Mouse (Mus musculus) telencephalon, adult 2 months (tissue): Measurements from ENCODE around the gene Pla2g4e.
A peak's percentile ranks its signal among the peaks of the same experiment; 100 is the strongest.
"Not testable (repeated sequence)": the region's sequence is repeated elsewhere in the genome, so short reads cannot be mapped to it uniquely, and the experiment has no call there.

Experiments
- DNase-seq: peaks from one replicate; pipeline ENCODE4 v3.0.0-alpha.2; 2011; ENCODE audit warnings: low read depth, low spot score

The Pla2g4e gene

GRCm38 (mm10) chr2:120244679-120245420 is at the start of gene Pla2g4e:
TSS of gene Pla2g4e (minus strand) at chr2:120245335.
- DNase-seq, result peak; percentile 76

- no peak for DNase-seq
Observed at GRCm38 (mm10) chr2:120291471-120292078, 46.4 kb upstream of the Pla2g4e start.

DNA sequence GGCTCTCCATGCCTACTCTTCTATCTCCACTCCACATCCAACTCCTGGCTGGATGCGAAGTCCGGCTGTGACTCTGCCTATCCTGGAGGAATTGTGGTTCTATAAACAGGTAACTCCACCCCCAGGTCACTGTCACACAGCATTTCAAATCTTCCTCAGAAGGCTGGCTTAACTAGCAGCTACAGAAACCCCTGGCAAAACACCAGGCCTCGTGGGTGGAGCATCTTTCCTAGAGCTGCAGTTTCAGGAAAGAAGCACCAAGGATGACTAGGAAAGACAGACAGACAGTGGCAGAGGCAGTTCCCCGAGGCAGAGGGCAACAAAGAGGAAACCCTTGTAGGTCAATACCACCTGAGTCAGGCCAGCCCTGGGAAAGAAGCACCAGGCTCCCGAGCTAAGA is 43.9 kb upstream of the Pla2g4e start, which contains the start of gene Pla2g4d:
Gene Pla2g4d (minus strand): TSS at position 203 of the 400 bp plus-strand sequence.
- DNase-seq, result no peak

DNA sequence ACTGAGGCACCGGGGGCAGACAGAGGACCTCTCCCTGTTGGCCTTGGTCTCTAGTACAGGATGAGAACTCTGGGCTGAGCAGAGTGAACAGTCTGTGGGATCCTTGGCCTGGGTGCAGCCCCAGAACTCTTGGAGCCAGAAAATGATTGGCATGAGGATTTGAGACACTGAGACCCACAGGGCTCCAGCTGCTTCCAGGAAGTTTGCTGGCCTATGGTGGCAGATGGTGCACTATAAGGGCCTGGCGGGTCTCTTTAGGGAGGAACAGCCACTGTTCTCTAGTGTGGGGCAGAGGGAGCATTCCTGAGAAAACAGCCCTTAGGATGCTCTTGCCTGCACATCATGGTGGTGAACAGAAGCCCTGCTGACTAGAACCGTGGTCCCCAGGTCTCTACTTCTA is 43.3 kb upstream of the Pla2g4e start:
- no peak for DNase-seq

- DNase-seq, result no peak
Observed at GRCm38 (mm10) chr2:120285639-120286038, 40.5 kb upstream of the Pla2g4e start.

DNA sequence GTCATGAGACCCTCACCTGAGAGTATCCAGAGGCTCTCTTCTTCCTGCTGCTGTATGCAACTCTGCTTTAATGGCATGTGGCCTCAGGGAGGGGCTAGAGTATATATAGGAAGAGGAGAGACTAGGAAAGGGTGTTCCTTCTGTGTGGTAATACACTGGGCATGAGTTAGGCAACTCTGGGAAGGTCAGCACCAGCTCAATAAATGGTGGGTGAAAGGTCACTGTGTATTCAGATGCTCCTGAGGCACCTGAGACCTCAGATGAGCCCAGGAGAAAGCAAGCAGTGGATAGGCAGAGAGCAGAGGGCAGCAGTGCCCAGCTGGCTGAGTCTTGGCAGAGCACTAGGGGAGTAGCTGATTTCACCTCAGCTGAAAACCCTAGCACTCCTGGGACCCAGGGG is 39.6 kb upstream of the Pla2g4e start:
- DNase-seq, result no peak

- DNase-seq, result no peak
Observed at GRCm38 (mm10) chr2:120284094-120284493, 39.0 kb upstream of the Pla2g4e start.

DNA sequence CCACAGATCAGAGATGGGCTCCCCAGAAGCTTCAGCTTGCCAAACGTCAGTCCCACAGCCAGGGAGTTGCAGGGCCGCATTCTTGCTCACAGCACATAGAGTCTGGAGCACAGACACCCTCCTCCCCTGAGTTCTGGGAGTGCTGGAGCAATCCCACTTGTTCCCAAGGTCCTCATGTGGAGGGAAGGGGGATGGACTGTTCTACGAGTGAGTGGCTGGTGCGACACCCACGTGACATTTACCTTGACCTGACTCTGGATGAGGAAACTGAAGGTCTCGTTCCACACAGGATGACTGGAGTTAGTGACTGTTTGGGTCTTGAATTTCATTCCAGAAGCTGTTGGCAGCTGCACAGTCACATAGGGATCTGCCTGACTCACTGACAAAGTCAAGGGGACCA is 38.4 kb upstream of the Pla2g4e start:
- DNase-seq, result no peak

DNA sequence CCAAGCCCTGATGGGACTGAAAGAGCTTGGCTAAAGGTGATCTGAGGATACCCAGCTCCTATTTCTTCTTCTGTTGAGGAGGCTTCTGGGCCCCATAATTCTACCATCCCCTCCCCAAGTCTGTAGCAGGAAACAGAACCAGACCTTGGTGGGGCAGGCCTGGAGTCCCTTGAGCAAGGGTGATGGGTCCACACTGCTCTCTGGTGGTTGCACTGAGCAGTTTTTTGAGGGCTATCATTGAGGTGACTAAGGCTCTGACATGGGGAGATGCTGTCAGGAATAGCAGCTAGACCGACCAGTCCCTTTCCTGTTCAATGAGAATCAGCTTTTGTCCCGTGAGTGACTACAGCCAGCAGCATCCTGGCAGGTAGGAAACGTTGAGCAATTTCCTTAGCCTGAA is 36.1 kb upstream of the Pla2g4e start:
- no peak for DNase-seq

- DNase-seq, result no peak
Observed at GRCm38 (mm10) chr2:120279961-120280360, 34.8 kb upstream of the Pla2g4e start.

GRCm38 (mm10) chr2:120276951-120277350 is 31.8 kb upstream of the Pla2g4e start:
- DNase-seq, result no peak

DNA sequence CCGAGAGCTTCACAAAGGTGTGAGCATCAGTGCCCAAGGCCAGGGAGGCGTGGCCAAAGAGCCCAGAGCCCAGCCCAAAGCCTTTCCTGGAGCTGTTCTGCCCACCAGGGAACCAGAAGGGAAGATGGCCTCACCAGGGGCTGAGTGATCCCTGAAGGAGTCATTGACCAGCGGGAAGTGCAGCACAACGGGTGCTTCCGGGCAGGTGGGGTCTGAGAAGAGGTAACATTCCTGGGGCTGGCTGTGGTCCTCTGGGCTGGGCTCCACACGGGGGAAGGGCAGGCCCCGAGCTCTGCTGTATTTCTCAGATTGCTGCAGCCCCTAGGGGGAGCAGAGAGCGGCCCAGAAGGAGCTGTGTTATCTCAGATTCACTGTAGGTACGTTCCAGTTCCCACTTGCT is 23.5 kb upstream of the Pla2g4e start:
- DNase-seq, result no peak

GRCm38 (mm10) chr2:120265523-120265922 is 20.4 kb upstream of the Pla2g4e start:
- DNase-seq, result no peak

GRCm38 (mm10) chr2:120264858-120265257 is 19.7 kb upstream of the Pla2g4e start:
- DNase-seq, result no peak

DNA sequence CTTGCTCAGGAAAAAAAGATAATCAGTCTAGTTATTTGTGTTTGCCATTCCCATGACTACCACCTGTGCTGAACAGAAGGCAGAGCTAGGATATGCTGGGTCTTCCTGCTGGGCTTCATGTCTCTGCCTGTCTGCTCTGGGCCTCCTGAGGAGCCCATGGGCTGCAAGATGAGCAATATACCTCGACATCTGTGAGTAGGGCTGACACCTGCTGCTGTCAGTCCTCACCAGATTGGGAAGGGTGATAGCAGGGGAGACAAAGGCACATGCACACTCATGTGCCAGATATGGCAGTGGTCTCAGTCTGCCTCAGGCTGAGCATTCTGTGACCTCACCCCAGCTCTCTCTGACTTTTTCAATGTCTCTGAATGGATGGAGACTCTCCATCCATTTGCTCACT is 17.7 kb upstream of the Pla2g4e start:
- DNase-seq, result no peak

DNA sequence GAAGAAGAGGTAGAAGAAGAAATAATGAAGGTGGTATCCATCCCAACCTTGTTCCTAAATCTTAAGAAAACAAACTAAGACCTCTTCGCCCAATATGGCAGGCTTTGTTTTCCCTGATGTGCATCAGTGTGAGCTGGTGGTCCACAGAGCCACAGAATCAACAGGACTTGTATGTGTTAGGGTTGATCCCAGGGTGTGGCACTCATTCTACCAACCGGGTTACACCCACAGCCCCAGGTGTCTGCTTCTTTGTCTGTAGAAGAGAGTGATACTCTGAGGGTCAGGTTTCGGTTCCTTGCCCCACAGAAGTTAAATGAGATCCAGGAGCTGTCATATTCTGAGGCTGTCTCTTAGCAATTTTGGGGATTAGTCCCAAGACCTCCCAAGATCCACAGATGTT is 16.2 kb upstream of the Pla2g4e start:
- DNase-seq, result no peak

DNA sequence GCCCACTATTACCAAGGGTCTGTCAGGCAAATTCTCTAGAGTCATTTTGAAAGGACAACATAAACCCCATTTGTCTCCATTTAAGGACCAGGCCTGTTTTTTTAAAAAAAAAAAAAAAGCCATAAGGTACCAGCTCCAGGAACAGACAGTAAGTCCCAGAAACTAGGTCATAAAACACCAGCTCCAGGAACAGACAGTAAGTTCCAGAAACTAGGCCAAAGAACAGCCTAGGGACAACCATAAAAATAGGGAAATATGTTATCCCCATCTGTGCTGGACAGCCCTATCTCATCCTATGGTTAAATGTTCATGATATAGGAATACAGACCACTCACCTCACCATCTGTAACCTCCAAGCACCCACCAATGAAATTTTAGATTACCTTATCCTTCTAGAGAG is 11.1 kb upstream of the Pla2g4e start:
- no peak for DNase-seq

DNA sequence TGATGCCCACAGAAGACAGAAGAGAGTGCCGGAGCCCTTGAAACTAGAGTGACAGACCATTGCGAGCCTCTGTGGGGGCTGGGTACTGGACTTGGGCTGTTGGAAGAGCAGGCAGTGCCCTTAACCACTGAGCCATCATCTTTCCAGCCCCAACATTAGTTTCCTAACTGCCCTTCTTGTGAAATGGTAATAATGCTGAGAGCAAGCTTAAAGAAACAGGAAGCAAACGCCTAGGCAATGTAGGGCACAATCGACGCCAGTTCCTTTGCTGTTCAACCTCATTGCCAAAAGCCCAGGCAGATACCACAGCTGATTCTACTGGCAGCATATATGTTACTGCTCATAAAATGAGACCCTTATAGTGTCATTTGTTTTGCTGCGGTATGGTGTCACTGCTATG is 7.5 kb upstream of the Pla2g4e start:
- DNase-seq, result no peak

DNA sequence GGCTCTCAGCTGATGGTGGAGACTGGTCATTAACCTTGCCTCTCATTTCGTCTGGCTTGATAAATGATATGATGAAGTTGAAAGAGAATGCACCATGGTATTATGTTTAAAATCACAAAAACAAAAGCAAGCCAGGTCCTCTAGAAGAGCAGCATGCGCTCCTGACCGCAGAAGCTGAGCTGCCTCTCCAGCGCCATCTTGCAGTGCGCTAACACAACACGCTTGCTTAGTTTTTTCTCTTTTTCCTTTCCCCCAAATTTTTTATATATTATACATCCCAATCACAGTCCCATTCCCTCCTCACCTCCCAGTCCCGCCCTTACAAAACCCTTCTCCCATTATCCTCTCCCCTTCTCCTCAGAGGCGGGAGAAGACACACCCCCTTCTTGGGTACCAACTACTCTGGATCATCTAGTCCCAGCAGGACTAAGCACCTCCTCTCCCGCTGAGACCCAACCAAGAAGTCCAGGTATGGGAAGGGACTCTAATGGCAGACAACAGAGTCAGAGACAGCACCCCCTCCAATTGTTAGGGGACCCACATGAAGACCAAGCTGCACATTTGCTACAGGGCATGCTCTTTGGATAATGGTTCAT is 384 bp upstream of the Pla2g4e start:
- no peak for DNase-seq

DNA sequence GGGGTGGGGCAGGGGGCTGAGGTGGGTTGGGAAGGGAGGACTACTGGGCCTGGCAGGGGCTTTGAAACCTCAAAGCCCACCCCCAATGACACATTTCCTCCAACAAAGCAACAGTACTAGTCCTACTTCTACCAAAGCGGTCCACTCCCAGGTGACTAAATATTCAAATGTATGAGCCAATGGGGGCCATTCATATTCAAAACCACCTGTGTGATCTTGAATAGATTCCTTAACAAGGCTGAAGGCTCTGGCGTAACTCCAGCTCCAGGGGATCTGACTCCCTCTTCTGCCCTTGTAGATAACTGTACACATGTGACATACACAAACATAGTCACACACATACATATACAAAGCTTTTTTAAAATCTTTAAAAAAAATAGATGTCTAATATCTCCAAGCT is 1.1 kb downstream of the Pla2g4e start:
- no peak for DNase-seq

- no peak for DNase-seq
Observed at GRCm38 (mm10) chr2:120242791-120243467, 2.2 kb downstream of the Pla2g4e start.

DNA sequence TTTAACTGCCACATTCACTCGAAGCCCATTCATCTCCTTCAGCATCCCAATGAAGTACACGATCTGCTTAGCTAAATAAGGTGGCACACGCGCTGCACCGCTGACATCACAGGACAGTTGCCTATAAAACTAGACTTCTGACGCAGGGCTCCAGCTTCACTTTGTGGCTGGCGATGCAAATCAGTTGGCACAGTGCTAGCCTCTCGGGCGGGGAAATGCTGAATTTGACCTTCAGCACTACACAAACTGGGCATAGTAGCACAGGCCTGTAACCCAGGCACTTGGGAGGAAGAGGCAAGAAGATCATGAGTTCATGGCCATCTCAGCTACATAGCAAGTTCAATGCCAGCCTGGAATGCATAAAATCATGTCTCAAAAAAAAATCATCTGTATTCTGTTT is 6.4 kb downstream of the Pla2g4e start:
- not testable (repeated sequence) for DNase-seq
